Mouse (Mus musculus) midbrain, embryonic 15.5 days (tissue): ENCODE measurements around the gene Tex14. TPM values are rescaled to one million over a fixed set of nuclear protein-coding genes. Genes with fewer than 3 reads are reported as not detected.
"Not testable (repeated sequence)": the region's sequence is repeated elsewhere in the genome, so short reads cannot be mapped to it uniquely, and the experiment has no call there.

Experiments
- ATAC-seq: fragments of 200-750 bp; cut with Nextera tagmentation; replicated peaks from 2 replicates; pipeline ENCODE4 v1.8.0; 2017; ENCODE audit warnings: moderate TSS enrichment
- H3K27ac ChIP-seq: fragments of 300-500 bp; sonication (generic); 2 replicates; pipeline ENCODE4 v1.5.1; 2015; ENCODE audit warnings: mild to moderate bottlenecking, inconsistent platforms
- H3K27me3 ChIP-seq: fragments of 300-500 bp; sonication (generic); replicated peaks from 2 replicates; pipeline ENCODE4 v1.6.1; 2015; ENCODE audit warnings: inconsistent platforms
- H3K36me3 ChIP-seq: fragments of 300-500 bp; sonication (generic); replicated peaks from 2 replicates; pipeline ENCODE4 v1.6.1; 2015; ENCODE audit warnings: inconsistent platforms
- H3K4me1 ChIP-seq: fragments of 300-500 bp; sonication (generic); 2 replicates; pipeline ENCODE4 v1.6.1; 2015; ENCODE audit warnings: inconsistent platforms
- H3K4me2 ChIP-seq: fragments of 300-500 bp; sonication (generic); 2 replicates; pipeline ENCODE4 v1.6.1; 2015; ENCODE audit warnings: inconsistent platforms, mild to moderate bottlenecking, moderate library complexity
- H3K4me3 ChIP-seq: fragments of 300-500 bp; sonication (generic); 2 replicates; pipeline ENCODE4 v1.5.1; 2015; ENCODE audit warnings: mild to moderate bottlenecking, inconsistent platforms
- H3K9ac ChIP-seq: fragments of 300-500 bp; sonication (generic); 2 replicates; pipeline ENCODE4 v1.6.1; 2015; ENCODE audit warnings: mild to moderate bottlenecking, inconsistent platforms
- H3K9me3 ChIP-seq: fragments of 300-500 bp; sonication (generic); 2 replicates; pipeline ENCODE4 v1.6.1; 2016; ENCODE audit warnings: inconsistent platforms
- WGBS: fragments of 180-500 bp; shearing (Covaris S2); methylation state at CpG from one replicate; pipeline ENCODE4 v1.1.7; 2015; ENCODE audit warnings: mixed read lengths; 5-methylcytosine and 5-hydroxymethylcytosine counted together
- polyA plus RNA-seq: library from polyadenylated mRNA; unstranded; fragments of >200 nt; fragmentation: Nextera tagmentation; extraction: Ambion mirVana; gene quantifications from 2 replicates; pipeline ENCODE4 v1.2.1, GENCODE M21; 2015

The Tex14 gene
- polyA plus RNA-seq, 1 experiment from 2014 or later: 0.28 TPM

DNA sequence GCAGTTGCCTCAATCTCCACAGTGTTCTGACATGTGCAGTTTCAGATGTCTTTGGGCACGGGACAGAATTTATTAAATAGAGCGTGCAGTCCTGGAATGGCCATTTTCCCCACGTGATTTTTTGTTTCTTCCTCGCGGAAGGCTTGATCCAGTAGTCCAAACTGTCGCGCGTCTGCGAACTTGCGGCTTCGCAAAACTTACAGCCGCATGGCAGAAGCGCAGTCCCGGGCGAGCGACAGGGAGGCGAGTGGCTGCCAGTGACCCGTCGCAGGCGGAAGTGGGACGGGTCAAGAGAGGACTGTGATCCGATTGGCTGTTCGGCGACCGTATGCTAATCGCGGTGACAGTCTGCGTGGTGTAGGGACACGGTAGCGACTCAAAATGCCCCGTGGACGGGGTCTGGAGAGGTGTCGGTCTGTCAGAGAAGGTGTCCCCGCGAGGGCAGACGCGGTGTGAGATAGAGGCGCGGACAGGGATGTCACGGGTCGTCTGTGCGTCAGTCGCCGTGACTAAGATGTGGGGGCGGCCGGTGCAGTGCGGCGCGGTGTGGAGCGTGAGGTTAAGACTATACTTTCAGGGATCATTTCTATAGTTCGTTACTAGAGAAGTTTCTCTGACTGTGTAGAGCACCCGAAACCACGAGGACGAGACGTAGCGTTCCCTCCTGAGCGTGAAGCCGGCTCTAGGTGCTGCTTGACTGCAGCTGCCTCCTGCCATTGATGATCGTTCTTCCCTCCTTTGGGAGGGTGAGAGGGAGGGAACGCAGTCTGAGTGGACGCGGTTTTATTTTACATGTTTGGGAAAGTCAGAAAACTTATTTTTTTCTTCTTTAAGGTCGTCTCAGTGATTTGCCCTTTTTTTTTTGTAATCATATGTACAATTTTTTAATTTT is 66.2 kb downstream of the Tex14 start:
- Histone ChIP-seq H3K27ac (peak overlapping the region; percentile 48), H3K9ac (peak overlapping the region; percentile 7; the same call in 1 of the 2 replicates), H3K4me2 (peak overlapping the region; percentile 55), H3K4me3 (peak overlapping the region; percentile 33)
- WGBS: 0% methylated on average over 31 of the region's 63 CpGs
- not testable (repeated sequence) for H3K9me3 ChIP-seq, H3K4me1 ChIP-seq, H3K36me3 ChIP-seq, H3K27me3 ChIP-seq
- peak; percentile 99 for ATAC-seq

DNA sequence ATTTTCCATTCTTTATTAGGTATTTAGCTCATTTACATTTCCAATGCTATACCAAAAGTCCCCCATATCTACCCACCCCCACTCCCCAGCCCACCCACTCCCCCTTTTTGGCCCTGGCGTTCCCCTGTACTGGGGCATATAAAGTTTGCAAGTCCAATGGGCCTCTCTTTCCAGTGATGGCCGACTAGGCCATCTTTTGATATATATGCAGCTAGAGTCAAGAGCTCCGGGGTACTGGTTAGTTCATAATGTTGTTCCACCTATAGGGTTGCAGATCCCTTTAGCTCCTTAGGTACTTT is 66.8 kb downstream of the Tex14 start:
- not testable (repeated sequence) for H3K36me3 ChIP-seq, H3K27ac ChIP-seq, H3K4me1 ChIP-seq, H3K4me3 ChIP-seq, H3K27me3 ChIP-seq, H3K4me2 ChIP-seq, H3K9ac ChIP-seq, H3K9me3 ChIP-seq
- 4% methylated on average over 2 of the region's 3 CpGs for WGBS
- ATAC-seq: peak; percentile 15; the same call in 1 of the 2 replicates

DNA sequence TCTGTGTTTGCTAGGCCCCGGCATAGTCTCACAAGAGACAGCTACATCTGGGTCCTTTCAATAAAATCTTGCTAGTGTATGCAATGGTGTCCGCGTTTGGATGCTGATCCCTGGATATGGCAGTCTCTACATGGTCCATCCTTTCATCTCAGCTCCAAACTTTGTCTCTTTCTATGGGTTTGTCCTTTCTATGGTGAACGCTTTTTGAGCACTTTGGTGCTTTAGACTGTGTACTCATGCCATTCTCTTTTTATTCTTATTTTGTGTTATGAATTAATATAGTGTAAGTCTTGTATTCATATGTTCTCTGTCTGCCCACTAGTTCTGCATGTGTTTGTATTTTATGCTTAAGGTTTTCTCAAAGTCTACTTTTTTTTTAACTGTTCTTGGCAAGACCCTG is 67.2 kb downstream of the Tex14 start:
- not testable (repeated sequence) for H3K9ac ChIP-seq, ATAC-seq, H3K9me3 ChIP-seq, H3K4me3 ChIP-seq, H3K4me2 ChIP-seq, H3K4me1 ChIP-seq, H3K27me3 ChIP-seq, H3K27ac ChIP-seq, H3K36me3 ChIP-seq
- 28% methylated on average over 4 of the region's 4 CpGs for WGBS

DNA sequence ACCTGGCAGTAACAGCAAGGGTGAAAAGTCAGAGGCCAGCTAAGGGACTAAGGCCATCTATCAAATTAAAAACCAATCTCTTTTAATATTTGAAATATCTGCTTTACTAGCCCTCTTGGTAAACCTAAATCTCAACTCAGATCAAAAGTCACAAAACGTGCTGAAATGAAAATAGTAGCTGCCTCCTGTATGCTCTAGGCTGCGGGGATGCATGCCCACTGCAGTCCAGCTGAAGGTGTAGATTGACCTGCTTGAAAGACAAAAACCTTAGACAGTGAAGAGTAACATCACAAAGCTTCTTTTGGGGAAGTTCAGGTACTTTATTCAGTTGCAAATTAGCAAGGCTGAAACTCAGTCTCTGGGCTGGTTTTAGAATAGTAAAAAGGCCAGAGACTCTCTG is 74.3 kb downstream of the Tex14 start:
- H3K27ac ChIP-seq, H3K27me3 ChIP-seq, H3K9me3 ChIP-seq, H3K4me3 ChIP-seq, H3K9ac ChIP-seq, H3K36me3 ChIP-seq, ATAC-seq, H3K4me1 ChIP-seq, H3K4me2 ChIP-seq: not testable (repeated sequence)
- WGBS: 65% methylated on average over 2 of the region's 2 CpGs

DNA sequence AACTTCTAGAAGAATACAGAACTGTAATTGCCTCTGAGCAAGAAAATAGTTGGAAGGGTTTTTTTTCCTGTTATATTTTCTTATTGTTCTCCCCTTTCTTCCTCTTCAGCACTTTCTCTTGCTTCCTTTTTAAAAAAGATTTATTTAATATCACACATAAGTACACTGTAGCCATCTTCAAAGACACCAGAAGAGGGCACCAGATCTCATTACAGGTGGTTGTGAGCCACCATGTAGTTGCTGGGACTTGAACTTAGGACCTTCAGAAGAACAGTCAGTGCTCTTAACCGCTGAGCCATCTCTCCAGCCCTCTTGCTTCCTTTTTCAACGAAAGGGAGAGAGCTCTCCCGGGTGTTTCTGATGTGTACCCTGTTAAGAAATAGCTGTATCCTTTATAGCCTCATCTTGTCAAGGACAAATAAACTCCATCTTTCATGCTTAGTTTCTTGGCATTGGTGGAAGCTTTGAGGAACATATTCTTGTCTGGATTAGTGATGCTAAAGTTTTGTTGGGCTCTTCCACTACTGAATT is 79.0 kb downstream of the Tex14 start:
- Histone ChIP-seq H3K27me3 (no peaks in the 10 kb centered on the region), H3K27ac (no peak overlapping the region), H3K9me3 (no peaks in the 10 kb centered on the region), H3K9ac (no peak overlapping the region), H3K4me2 (no peak overlapping the region), H3K4me1 (no peaks in the 10 kb centered on the region), H3K36me3 (no peaks in the 10 kb centered on the region), H3K4me3 (no peak overlapping the region)
- 74% methylated on average over 3 of the region's 3 CpGs for WGBS
- ATAC-seq: no peak

DNA sequence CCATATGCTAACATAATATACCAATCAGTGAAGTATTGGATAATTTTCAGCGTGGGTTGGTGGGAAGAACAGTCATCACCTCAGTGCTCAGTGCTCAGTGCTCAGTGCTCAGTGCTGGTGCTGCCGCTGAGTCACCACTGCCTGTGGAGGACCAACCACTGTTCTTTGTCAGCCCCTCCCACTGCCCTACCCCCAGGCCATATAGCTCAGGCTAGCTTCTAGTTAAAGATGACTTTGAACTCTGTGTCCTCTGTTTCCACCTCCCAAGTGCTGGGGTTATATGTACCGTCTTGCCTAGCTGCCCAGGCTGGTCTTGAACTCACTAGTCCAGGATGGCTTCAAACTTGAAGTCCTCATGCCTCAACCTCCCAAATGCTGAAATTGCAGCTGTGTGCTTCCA is 84.1 kb downstream of the Tex14 start:
- H3K27ac ChIP-seq: no peak overlapping the region
- no peak overlapping the region for H3K4me3 ChIP-seq
- H3K9ac ChIP-seq: no peak overlapping the region
- no peak overlapping the region for H3K4me2 ChIP-seq
- no peaks in the 10 kb centered on the region for H3K4me1 ChIP-seq
- WGBS: 90% methylated on average over 3 of the region's 3 CpGs
- no peaks in the 10 kb centered on the region for H3K27me3 ChIP-seq
- H3K9me3 ChIP-seq: no peaks in the 10 kb centered on the region
- ATAC-seq: no peak
- H3K36me3 ChIP-seq: no peaks in the 10 kb centered on the region

DNA sequence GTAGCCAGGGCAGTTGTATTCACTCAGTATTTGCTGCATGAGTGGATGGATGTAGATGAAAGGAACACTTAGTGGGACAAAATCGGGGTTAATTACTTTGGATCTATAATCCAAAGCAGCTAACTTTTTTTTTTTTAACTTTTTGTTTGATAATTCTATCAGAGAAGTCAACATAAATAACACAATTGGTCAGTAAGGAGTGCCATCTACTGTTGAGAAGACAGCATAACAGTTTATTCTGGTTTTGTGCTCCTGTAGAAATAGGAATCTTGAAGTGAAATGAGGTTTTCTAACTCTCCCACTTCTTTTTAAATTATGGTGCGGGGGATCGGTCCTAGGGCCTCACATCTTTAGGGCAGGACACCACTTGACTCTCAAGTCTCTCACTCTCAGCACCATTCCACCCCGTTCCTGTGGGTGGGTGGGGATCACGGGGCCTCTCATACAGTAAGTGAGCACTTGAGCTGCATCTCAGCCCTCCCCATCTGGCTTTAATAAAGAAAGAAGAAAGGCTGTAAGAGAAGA is 99.9 kb downstream of the Tex14 start:
- Histone ChIP-seq H3K36me3 (no peaks in the 10 kb centered on the region), H3K9ac (no peak overlapping the region), H3K4me2 (no peak overlapping the region), H3K4me1 (no peaks in the 10 kb centered on the region), H3K27me3 (no peaks in the 10 kb centered on the region), H3K9me3 (no peaks in the 10 kb centered on the region), H3K4me3 (no peak overlapping the region), H3K27ac (no peak overlapping the region)
- no peak for ATAC-seq
- 53% methylated on average over 5 of the region's 5 CpGs for WGBS

DNA sequence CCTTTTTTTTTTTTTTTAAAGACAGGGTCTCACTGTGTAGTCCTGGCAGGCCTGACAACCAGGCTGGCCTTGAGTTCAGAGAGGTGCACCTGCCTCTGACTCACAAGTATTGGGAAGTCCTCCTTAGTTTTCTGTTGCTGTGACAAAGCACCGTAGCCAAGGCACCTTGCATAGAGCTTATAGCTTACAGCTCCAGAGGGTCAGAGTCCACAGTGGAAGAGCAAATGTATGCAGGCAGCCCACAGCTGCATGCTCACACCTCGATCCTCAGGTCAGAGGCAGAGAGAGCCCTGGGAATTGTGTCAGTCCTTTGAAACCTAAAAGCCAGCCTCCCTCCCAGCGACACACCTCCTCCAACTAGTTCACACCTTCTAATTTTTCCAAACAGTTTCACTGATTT is 101.6 kb downstream of the Tex14 start:
- H3K4me3 ChIP-seq: no peak overlapping the region
- H3K27me3 ChIP-seq: no peaks in the 10 kb centered on the region
- H3K36me3 ChIP-seq: no peaks in the 10 kb centered on the region
- 66% methylated on average over 3 of the region's 3 CpGs for WGBS
- no peak overlapping the region for H3K4me2 ChIP-seq
- ATAC-seq: no peak
- no peaks in the 10 kb centered on the region for H3K9me3 ChIP-seq
- H3K9ac ChIP-seq: no peak overlapping the region
- H3K27ac ChIP-seq: no peak overlapping the region
- no peaks in the 10 kb centered on the region for H3K4me1 ChIP-seq

DNA sequence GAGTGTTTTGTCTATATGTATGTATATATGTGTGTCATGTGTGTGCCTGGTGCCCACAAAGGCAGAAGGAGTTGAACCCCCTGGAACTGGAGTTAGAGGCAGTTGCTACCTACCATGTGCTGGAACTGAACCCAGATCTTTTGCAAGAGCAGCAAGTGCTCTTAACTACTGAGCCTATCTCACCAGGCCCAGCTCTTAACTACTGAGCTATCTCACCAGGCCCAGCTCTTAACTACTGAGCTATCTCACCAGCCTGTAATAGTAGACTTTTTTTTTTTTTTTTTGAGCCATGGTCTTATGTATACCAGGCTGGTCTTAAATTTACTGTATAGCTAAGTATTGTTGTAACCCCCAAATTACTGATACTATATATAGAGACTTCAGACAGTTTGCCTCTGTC is 102.2 kb downstream of the Tex14 start:
- Histone ChIP-seq H3K4me3 (no peak overlapping the region), H3K27ac (no peak overlapping the region), H3K4me1 (no peaks in the 10 kb centered on the region), H3K9ac (no peak overlapping the region), H3K27me3 (no peaks in the 10 kb centered on the region), H3K4me2 (no peak overlapping the region), H3K36me3 (no peaks in the 10 kb centered on the region), H3K9me3 (no peaks in the 10 kb centered on the region)
- no peak for ATAC-seq

DNA sequence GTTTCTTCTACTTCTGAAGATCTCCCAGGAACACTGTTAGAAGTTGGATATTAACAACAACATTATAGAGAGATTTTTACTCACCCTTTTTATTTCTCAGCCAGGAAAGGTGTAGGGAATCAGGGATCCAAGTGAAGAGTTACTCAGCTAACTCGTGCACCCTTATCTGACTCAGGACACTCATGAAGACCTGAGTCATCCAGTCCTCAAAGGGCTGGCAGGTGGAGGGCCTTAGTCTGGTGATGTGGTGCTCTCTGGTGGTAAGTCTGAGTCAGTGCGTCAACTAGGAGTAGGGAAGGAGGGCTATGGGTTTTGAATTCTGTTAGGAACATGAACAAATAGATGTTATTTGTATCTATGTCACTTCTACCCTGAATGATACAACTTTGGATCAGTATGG is 114.4 kb downstream of the Tex14 start:
- Histone ChIP-seq H3K4me3 (no peak overlapping the region), H3K27ac (no peak overlapping the region), H3K36me3 (no peaks in the 10 kb centered on the region), H3K4me2 (no peak overlapping the region), H3K9ac (no peak overlapping the region), H3K9me3 (no peaks in the 10 kb centered on the region), H3K27me3 (no peaks in the 10 kb centered on the region), H3K4me1 (no peaks in the 10 kb centered on the region)
- 5% methylated on average over 2 of the region's 2 CpGs for WGBS
- no peak for ATAC-seq

DNA sequence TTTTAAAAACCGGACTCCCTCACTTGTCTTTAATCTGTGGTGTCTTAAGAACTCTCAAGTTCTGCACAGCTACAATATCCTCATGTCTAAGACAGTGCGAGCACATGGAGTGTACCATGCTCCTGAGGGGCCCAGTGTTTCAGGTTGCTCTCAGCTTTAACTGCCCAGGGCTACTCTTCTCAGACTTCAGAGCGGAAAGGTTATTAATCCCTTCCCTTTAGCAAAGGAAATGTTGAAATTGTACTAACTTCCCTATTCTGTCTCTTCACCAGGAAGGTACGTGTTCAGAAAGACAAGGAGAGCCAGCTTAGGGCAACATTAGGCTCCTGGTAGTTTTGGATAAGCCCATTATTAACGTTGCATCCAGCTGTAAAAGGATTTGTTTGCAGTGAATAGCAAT is 118.6 kb downstream of the Tex14 start:
- H3K9me3 ChIP-seq: no peaks in the 10 kb centered on the region
- no peak overlapping the region for H3K27ac ChIP-seq
- no peak for ATAC-seq
- no peaks in the 10 kb centered on the region for H3K27me3 ChIP-seq
- H3K4me2 ChIP-seq: no peak overlapping the region
- no peak overlapping the region for H3K9ac ChIP-seq
- H3K4me1 ChIP-seq: no peaks in the 10 kb centered on the region
- no peak overlapping the region for H3K4me3 ChIP-seq
- no peaks in the 10 kb centered on the region for H3K36me3 ChIP-seq
- 59% methylated on average over 5 of the region's 5 CpGs for WGBS

DNA sequence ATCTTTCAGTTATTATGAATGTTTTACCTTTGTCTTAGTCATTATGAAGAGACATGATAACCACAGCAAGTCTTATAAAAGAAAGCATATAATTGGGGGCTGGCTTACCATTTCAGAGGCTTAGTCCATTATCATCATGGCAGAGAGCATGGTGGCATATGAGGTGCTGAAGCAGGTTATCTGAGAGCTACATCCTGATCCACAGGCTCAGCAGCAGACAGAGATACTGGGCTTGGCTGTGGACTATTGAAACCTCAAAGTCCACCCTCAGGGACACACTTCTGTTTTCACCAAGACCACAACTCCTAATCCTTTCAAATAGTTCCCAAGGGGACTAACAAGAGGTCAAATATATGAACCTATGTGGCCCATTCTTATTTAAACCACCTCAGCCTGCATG is 119.1 kb downstream of the Tex14 start:
- H3K9ac ChIP-seq: no peak overlapping the region
- H3K27ac ChIP-seq: no peak overlapping the region
- no peaks in the 10 kb centered on the region for H3K27me3 ChIP-seq
- H3K36me3 ChIP-seq: no peaks in the 10 kb centered on the region
- no peak overlapping the region for H3K4me3 ChIP-seq
- ATAC-seq: no peak
- no peak overlapping the region for H3K4me2 ChIP-seq
- H3K4me1 ChIP-seq: no peaks in the 10 kb centered on the region
- H3K9me3 ChIP-seq: no peaks in the 10 kb centered on the region

DNA sequence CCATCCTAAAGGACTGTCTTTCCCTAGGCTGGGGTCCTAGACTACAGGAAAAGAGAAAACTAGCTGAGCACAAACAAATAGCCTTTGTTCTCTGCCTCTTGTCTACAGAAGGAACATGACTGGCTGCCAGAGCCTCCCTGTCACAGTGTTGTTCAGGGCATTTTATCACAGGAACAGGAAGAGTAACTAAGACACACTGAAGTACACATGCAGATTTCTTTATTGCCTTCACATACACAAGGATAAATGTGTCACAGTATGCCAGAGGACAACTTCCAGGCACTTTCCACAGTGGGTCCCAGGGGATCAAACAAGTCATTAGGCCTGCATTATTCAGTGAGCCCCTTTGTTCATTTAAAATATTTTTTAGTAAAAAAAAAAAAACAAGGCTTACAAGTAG is 119.9 kb downstream of the Tex14 start:
- Histone ChIP-seq H3K4me2 (no peak overlapping the region), H3K4me1 (no peaks in the 10 kb centered on the region), H3K9me3 (no peaks in the 10 kb centered on the region), H3K27ac (no peak overlapping the region), H3K36me3 (no peaks in the 10 kb centered on the region), H3K27me3 (no peaks in the 10 kb centered on the region), H3K9ac (no peak overlapping the region), H3K4me3 (no peak overlapping the region)
- no peak for ATAC-seq
